Mouse (Mus musculus): Measurements from ENCODE around the gene Arid3b. TPM values are rescaled to one million over a fixed set of nuclear protein-coding genes. Genes with fewer than 3 reads are reported as not detected.

The Arid3b gene
- total RNA-seq, 1 experiment, result 23.4 TPM

- in situ Hi-C loops (cut with MboI; ENCODE audit: low sequenced_read_pairs in 2 of 2, unreplicated experiment in 2 of 2), result no loop called here
- no peak for DNase-seq (ENCODE audit: low read depth, low spot score)
- Histone ChIP-seq H3K4me1 (ENCODE audit: control insufficient read depth in 2 of 2, insufficient read depth in 2 of 2, low read length in 2 of 2, poor library complexity in 1 of 2) (peaks cover 18 to 27% of the 10 kb centered on the region in 2 experiments), H3K9ac (ENCODE audit: insufficient read depth, low read depth, low read length, poor library complexity, severe bottlenecking) (no peak overlapping the region), H3K4me3 (ENCODE audit: insufficient read depth in 1 of 2, low read depth in 1 of 2, low read length in 2 of 2, poor library complexity in 1 of 2, severe bottlenecking in 1 of 2) (no peak overlapping the region), H3K9me3 (ENCODE audit: control insufficient read depth, insufficient read depth, low read depth, low read length) (no peaks in the 10 kb centered on the region), H3K36me3 (ENCODE audit: control insufficient read depth, insufficient read depth, low read length, poor library complexity, severe bottlenecking) (peaks cover 14% of the 10 kb centered on the region; the same call in 1 of the 2 replicates), H3K27ac (ENCODE audit: insufficient read depth, low read depth, low read length, poor library complexity, severe bottlenecking) (0 out of 2 replicates have a peak overlapping the region, but pooled peaks have one; percentile 1)
- TF ChIP-seq CHD2 (IDR thresholded peaks at IDR 0.05; ENCODE audit: low read depth, low read length) (no peak), ZC3H11A (IDR thresholded peaks at IDR 0.05; ENCODE audit: borderline replicate concordance, low read depth, low read length) (no peak), ZNF384 (IDR thresholded peaks at IDR 0.05; ENCODE audit: low read depth, low read length) (no peak), MAFK (IDR thresholded peaks at IDR 0.05; ENCODE audit: insufficient read depth, low read depth, low read length) (no peak), HCFC1 (IDR thresholded peaks at IDR 0.05; ENCODE audit: borderline replicate concordance, insufficient read depth, low read length) (no peak)
Observed at GRCm38 (mm10) chr9:57806066-57806481, 30.5 kb downstream of the Arid3b start.

GRCm38 (mm10) chr9:57805087-57805737 lies 31.4 kb downstream of the Arid3b start:
- Histone ChIP-seq H3K9ac (ENCODE audit: insufficient read depth, low read depth, low read length, poor library complexity, severe bottlenecking) (peak overlapping the region; percentile 16; the same call in 1 of the 2 replicates), H3K4me1 (ENCODE audit: control insufficient read depth in 2 of 2, insufficient read depth in 2 of 2, low read length in 2 of 2, poor library complexity in 1 of 2) (peaks cover 17 to 31% of the 10 kb centered on the region in 2 experiments), H3K4me3 (ENCODE audit: insufficient read depth in 1 of 2, low read depth in 1 of 2, low read length in 2 of 2, poor library complexity in 1 of 2, severe bottlenecking in 1 of 2) (no peak overlapping the region), H3K9me3 (ENCODE audit: control insufficient read depth, insufficient read depth, low read depth, low read length) (no peaks in the 10 kb centered on the region), H3K27ac (ENCODE audit: insufficient read depth, low read depth, low read length, poor library complexity, severe bottlenecking) (peak overlapping the region; percentile 44; the same call in 1 of the 2 replicates), H3K36me3 (ENCODE audit: control insufficient read depth, insufficient read depth, low read length, poor library complexity, severe bottlenecking) (peaks cover 12% of the 10 kb centered on the region; the same call in 1 of the 2 replicates)
- TF ChIP-seq HCFC1 (IDR thresholded peaks at IDR 0.05; ENCODE audit: borderline replicate concordance, insufficient read depth, low read length) (no peak), MAFK (IDR thresholded peaks at IDR 0.05; ENCODE audit: insufficient read depth, low read depth, low read length) (no peak), ZC3H11A (IDR thresholded peaks at IDR 0.05; ENCODE audit: borderline replicate concordance, low read depth, low read length) (no peak), ZNF384 (IDR thresholded peaks at IDR 0.05; ENCODE audit: low read depth, low read length) (no peak)
- DNase-seq (ENCODE audit: low read depth, low spot score), result no peak
- in situ Hi-C loops (cut with MboI; ENCODE audit: low sequenced_read_pairs in 2 of 2, unreplicated experiment in 2 of 2), result no loop called here

- Histone ChIP-seq H3K9me3 (ENCODE audit: control insufficient read depth, insufficient read depth, low read depth, low read length) (no peaks in the 10 kb centered on the region), H3K4me1 (ENCODE audit: control insufficient read depth in 2 of 2, insufficient read depth in 2 of 2, low read length in 2 of 2, poor library complexity in 1 of 2) (peaks cover 17 to 34% of the 10 kb centered on the region in 2 experiments), H3K4me3 (ENCODE audit: insufficient read depth in 1 of 2, low read depth in 1 of 2, low read length in 2 of 2, poor library complexity in 1 of 2, severe bottlenecking in 1 of 2) (no peak overlapping the region), H3K27ac (ENCODE audit: insufficient read depth, low read depth, low read length, poor library complexity, severe bottlenecking) (no peak overlapping the region), H3K36me3 (ENCODE audit: control insufficient read depth, insufficient read depth, low read length, poor library complexity, severe bottlenecking) (peaks cover 7% of the 10 kb centered on the region; the same call in 1 of the 2 replicates), H3K9ac (ENCODE audit: insufficient read depth, low read depth, low read length, poor library complexity, severe bottlenecking) (no peak overlapping the region)
- in situ Hi-C loops (cut with MboI; ENCODE audit: low sequenced_read_pairs in 2 of 2, unreplicated experiment in 2 of 2), result no loop called here
- no peak for DNase-seq (ENCODE audit: low read depth, low spot score)
- TF ChIP-seq HCFC1 (IDR thresholded peaks at IDR 0.05; ENCODE audit: borderline replicate concordance, insufficient read depth, low read length) (no peak), ZC3H11A (IDR thresholded peaks at IDR 0.05; ENCODE audit: borderline replicate concordance, low read depth, low read length) (no peak), ZNF384 (IDR thresholded peaks at IDR 0.05; ENCODE audit: low read depth, low read length) (no peak), CHD2 (IDR thresholded peaks at IDR 0.05; ENCODE audit: low read depth, low read length) (no peak), MAFK (IDR thresholded peaks at IDR 0.05; ENCODE audit: insufficient read depth, low read depth, low read length) (no peak)
Observed at GRCm38 (mm10) chr9:57803839-57804238, 32.8 kb downstream of the Arid3b start.

- Histone ChIP-seq H3K36me3 (ENCODE audit: control insufficient read depth, insufficient read depth, low read length, poor library complexity, severe bottlenecking) (peaks cover 9% of the 10 kb centered on the region), H3K9me3 (ENCODE audit: control insufficient read depth, insufficient read depth, low read depth, low read length) (no peaks in the 10 kb centered on the region), H3K4me1 (ENCODE audit: control insufficient read depth in 2 of 2, insufficient read depth in 2 of 2, low read length in 2 of 2, poor library complexity in 1 of 2) (peaks cover 15 to 32% of the 10 kb centered on the region in 2 experiments), H3K9ac (ENCODE audit: insufficient read depth, low read depth, low read length, poor library complexity, severe bottlenecking) (no peak overlapping the region), H3K27ac (ENCODE audit: insufficient read depth, low read depth, low read length, poor library complexity, severe bottlenecking) (no peak overlapping the region), H3K4me3 (ENCODE audit: insufficient read depth in 1 of 2, low read depth in 1 of 2, low read length in 2 of 2, poor library complexity in 1 of 2, severe bottlenecking in 1 of 2) (no peak overlapping the region)
- no peak for DNase-seq (ENCODE audit: low read depth, low spot score)
- in situ Hi-C loops (cut with MboI; ENCODE audit: low sequenced_read_pairs in 2 of 2, unreplicated experiment in 2 of 2), result no loop called here
- TF ChIP-seq MAFK (IDR thresholded peaks at IDR 0.05; ENCODE audit: insufficient read depth, low read depth, low read length) (no peak), CHD2 (IDR thresholded peaks at IDR 0.05; ENCODE audit: low read depth, low read length) (no peak), ZNF384 (IDR thresholded peaks at IDR 0.05; ENCODE audit: low read depth, low read length) (no peak), HCFC1 (IDR thresholded peaks at IDR 0.05; ENCODE audit: borderline replicate concordance, insufficient read depth, low read length) (no peak), ZC3H11A (IDR thresholded peaks at IDR 0.05; ENCODE audit: borderline replicate concordance, low read depth, low read length) (no peak)
Observed at GRCm38 (mm10) chr9:57803047-57803446, 33.5 kb downstream of the Arid3b start.
